16 mouse cellular contexts compared by ENCODE assay signal in genomic region chr1:36180038-36180437, GRCm38 (mm10).
"Had no signal": no experiment of that assay in that cellular context is flagged by ENCODE, and none has a peak within 500 bp of the region (broad histone marks: within the 10 kb centered on the region; RNA-seq: fewer than 3 reads in every experiment).

No protein-coding gene starts in this region.

- H3K9ac ChIP-seq: intestine, embryonic 15.5 days; kidney, embryonic 15.5 days; liver, embryonic 15.5 days; lung, embryonic 14.5 days; midbrain, embryonic 15.5 days; neural tube, embryonic 13.5 days; stomach, embryonic 15.5 days had no signal

- H3K4me2 ChIP-seq: intestine, embryonic 15.5 days; kidney, embryonic 15.5 days; liver, embryonic 15.5 days; lung, embryonic 14.5 days; midbrain, embryonic 15.5 days; neural tube, embryonic 13.5 days; stomach, embryonic 15.5 days had no signal

- ATAC-seq: intestine, embryonic 15.5 days; midbrain, embryonic 15.5 days had no signal

- H3K27me3 ChIP-seq: intestine, embryonic 15.5 days; kidney, embryonic 15.5 days; liver, embryonic 15.5 days; midbrain, embryonic 15.5 days; neural tube, embryonic 13.5 days; stomach, embryonic 15.5 days had no signal

- H3K4me1 ChIP-seq: intestine, embryonic 15.5 days; kidney, embryonic 15.5 days; limb, embryonic 10.5 days; liver, embryonic 15.5 days; midbrain, embryonic 10.5 days; midbrain, embryonic 15.5 days; neural tube, embryonic 13.5 days; stomach, embryonic 15.5 days had no signal

- H3K27ac ChIP-seq: intestine, embryonic 15.5 days; kidney, embryonic 15.5 days; left cerebral cortex, adult 2 months; limb, embryonic 10.5 days; liver, embryonic 15.5 days; macrophage; midbrain, embryonic 10.5 days; midbrain, embryonic 15.5 days; neural tube, embryonic 13.5 days; stomach, embryonic 15.5 days had no signal

- DNase-seq: kidney, adult 2 months; kidney, postnatal 25 days; lung, embryonic 14.5 days; lung, postnatal 14 days; right cerebral cortex, postnatal 14 days; thymus, postnatal 36 days had no signal

- H3K9me3 ChIP-seq: intestine, embryonic 15.5 days; kidney, embryonic 15.5 days; limb, embryonic 10.5 days; liver, embryonic 15.5 days; midbrain, embryonic 10.5 days; midbrain, embryonic 15.5 days; neural tube, embryonic 13.5 days; stomach, embryonic 15.5 days had no signal

- H3K4me3 ChIP-seq: intestine, embryonic 15.5 days; kidney, embryonic 15.5 days; left cerebral cortex, adult 2 months; limb, embryonic 10.5 days; liver, embryonic 15.5 days; midbrain, embryonic 10.5 days; midbrain, embryonic 15.5 days; neural tube, embryonic 13.5 days; stomach, embryonic 15.5 days had no signal
